In genomic region chr9:43127101-43127787, GRCm38 (mm10) we compare ENCODE assay signal across 12 mouse cellular contexts. TPM values are rescaled to one million over a fixed set of nuclear protein-coding genes. Genes with fewer than 3 reads are reported as not detected.
A peak's percentile ranks its signal among the peaks of the same experiment; 100 is the strongest.
DNase-seq lines count a peak whose midpoint lies in the region; ATAC-seq and TF ChIP-seq lines count a peak whose summit lies in the region.
"Had no signal": no experiment of that assay in that cellular context is flagged by ENCODE, and none has a peak within 500 bp of the region (broad histone marks: within the 10 kb centered on the region; RNA-seq: fewer than 3 reads in every experiment).

No protein-coding gene starts in this region.

- no peak overlapping the region for H3K4me2 ChIP-seq in heart, embryonic 11.5 days
- H3K4me2 ChIP-seq in midbrain, embryonic 11.5 days = no peak overlapping the region
- H3K4me2 ChIP-seq: embryonic facial prominence, embryonic 15.5 days; hindbrain, embryonic 12.5 days had no signal

- no peaks in the 10 kb centered on the region for H3K79me2 ChIP-seq in heart, adult 2 months (replicated peaks; ENCODE audit: control insufficient read depth, insufficient read depth, low read length)

- peak; percentile 78 to 82 for DNase-seq in heart, adult 2 months
- DNase-seq in NIH3T3 (ENCODE audit: low read depth) = peak; percentile 63
- DNase-seq in gastrocnemius, postnatal 36 days = peak; percentile 66 to 67
- DNase-seq in layer of hippocampus, postnatal 14 days (ENCODE audit: low spot score in 2 of 2) = peak; percentile 37
- no peak for DNase-seq in retina, postnatal 1 day
- no peak for DNase-seq in midbrain, embryonic 11.5 days (ENCODE audit: low spot score, missing footprints)
- DNase-seq: thymus, postnatal 14 days had no signal

- no peak for ATAC-seq in heart, embryonic 11.5 days (replicated peaks; ENCODE audit: insufficient number of reproducible peaks, low FRiP score, low TSS enrichment)
- ATAC-seq in erythroblast, adult 5-6 weeks (replicated peaks; ENCODE audit: low FRiP score, poor library complexity, severe bottlenecking) = no peak
- ATAC-seq in midbrain, embryonic 11.5 days (ENCODE audit: low FRiP score) = no peak

- 24% methylated on average over 10 of the region's 10 CpGs for WGBS in heart, adult 2 months
- 65% methylated on average over 10 of the region's 10 CpGs for WGBS in heart, embryonic 11.5 days (ENCODE audit: insufficient replicate concordance)
- WGBS in midbrain, embryonic 11.5 days = 72% methylated on average over 10 of the region's 10 CpGs

- no peaks in the 10 kb centered on the region for H3K36me3 ChIP-seq in heart, adult 2 months (ENCODE audit: control insufficient read depth, insufficient read depth, low read length)
- no peaks in the 10 kb centered on the region for H3K36me3 ChIP-seq in heart, embryonic 11.5 days (ENCODE audit: control insufficient read depth, insufficient read depth, low read length)
- H3K36me3 ChIP-seq in midbrain, embryonic 11.5 days (ENCODE audit: control insufficient read depth, insufficient read depth, low read length) = no peaks in the 10 kb centered on the region
- H3K36me3 ChIP-seq: embryonic facial prominence, embryonic 15.5 days; hindbrain, embryonic 12.5 days had no signal

- TF ChIP-seq POLR2A in heart, adult 2 months (IDR thresholded peaks at IDR 0.05; ENCODE audit: insufficient read depth, low read depth, low read length) = no peak

- intact Hi-C loops in heart, adult 2 months (cut with DNase I) = no loop called here
- intact Hi-C loops in gastrocnemius, postnatal 36 days (cut with DNase I) = no loop called here

- no peak for TF ChIP-seq EP300 in heart, adult 2 months (IDR thresholded peaks at IDR 0.05; ENCODE audit: insufficient read depth, low read depth, low read length)

- peak overlapping the region; percentile 15; the same call in 1 of the 2 replicates for H3K9ac ChIP-seq in heart, adult 2 months (ENCODE audit: low read depth, low read length)
- H3K9ac ChIP-seq in heart, embryonic 11.5 days (ENCODE audit: low read depth, low read length) = no peak overlapping the region
- H3K9ac ChIP-seq in midbrain, embryonic 11.5 days (ENCODE audit: low read length) = no peak overlapping the region
- H3K9ac ChIP-seq: embryonic facial prominence, embryonic 15.5 days; hindbrain, embryonic 12.5 days; liver, embryonic 14.5 days had no signal

- TF ChIP-seq CTCF in heart, adult 2 months (IDR thresholded peaks at IDR 0.05) = no peak

- H3K27me3 ChIP-seq in heart, adult 2 months (ENCODE audit: control insufficient read depth, insufficient read depth, low read length) = no peaks in the 10 kb centered on the region
- no peaks in the 10 kb centered on the region for H3K27me3 ChIP-seq in heart, embryonic 11.5 days (ENCODE audit: control insufficient read depth, insufficient read depth, low read length)
- H3K27me3 ChIP-seq in midbrain, embryonic 11.5 days (ENCODE audit: control insufficient read depth, insufficient read depth, low read length) = no peaks in the 10 kb centered on the region
- H3K27me3 ChIP-seq: embryonic facial prominence, embryonic 15.5 days; hindbrain, embryonic 12.5 days had no signal

- H3K4me3 ChIP-seq in heart, adult 2 months = no peak overlapping the region
- H3K4me3 ChIP-seq in heart, embryonic 11.5 days (ENCODE audit: low read depth, low read length) = no peak overlapping the region
- no peak overlapping the region for H3K4me3 ChIP-seq in midbrain, embryonic 11.5 days (ENCODE audit: low read depth, low read length)
- H3K4me3 ChIP-seq: embryonic facial prominence, embryonic 15.5 days; hindbrain, embryonic 12.5 days had no signal

- H3K9me3 ChIP-seq in heart, embryonic 11.5 days (replicated peaks; ENCODE audit: control insufficient read depth, low read length) = no peaks in the 10 kb centered on the region
- no peaks in the 10 kb centered on the region for H3K9me3 ChIP-seq in midbrain, embryonic 11.5 days (ENCODE audit: control insufficient read depth, low read length)
- H3K9me3 ChIP-seq: embryonic facial prominence, embryonic 15.5 days; hindbrain, embryonic 12.5 days had no signal

- peaks cover 6% of the 10 kb centered on the region for H3K4me1 ChIP-seq in heart, adult 2 months (ENCODE audit: control insufficient read depth, insufficient read depth, low read length)
- no peaks in the 10 kb centered on the region for H3K4me1 ChIP-seq in heart, embryonic 11.5 days (ENCODE audit: control insufficient read depth, insufficient read depth, low read length)
- H3K4me1 ChIP-seq in midbrain, embryonic 11.5 days (ENCODE audit: control insufficient read depth, insufficient read depth, low read length) = no peaks in the 10 kb centered on the region
- H3K4me1 ChIP-seq: hindbrain, embryonic 12.5 days had no signal

- peak overlapping the region; percentile 56 for H3K27ac ChIP-seq in heart, adult 2 months
- no peak overlapping the region for H3K27ac ChIP-seq in heart, embryonic 11.5 days (ENCODE audit: low read depth, low read length)
- no peak overlapping the region for H3K27ac ChIP-seq in midbrain, embryonic 11.5 days (ENCODE audit: low read depth, low read length)
- H3K27ac ChIP-seq: embryonic facial prominence, embryonic 15.5 days; hindbrain, embryonic 12.5 days; liver, embryonic 14.5 days had no signal

RNA-seq across cellular contexts. Expression of gene Tmem136, which starts 10.9 kb away (rescaled TPM):
- total RNA-seq in heart, adult 2 months (2021) = 1 to 10 TPM; 5.7 to 7.1 TPM
- polyA plus RNA-seq in heart, adult 2 months (2012; rRNA removed) = 7.4 and 10.2 TPM in 2 replicates
- polyA plus RNA-seq in heart, embryonic 11.5 days (2014; fragmentation: Nextera tagmentation; extraction: Ambion mirVana) = 14.1 and 20.0 TPM in 2 replicates
- 1 to 10 TPM; 1.1 to 3.2 TPM for total RNA-seq in gastrocnemius, postnatal 36 days (2021)
- total RNA-seq in layer of hippocampus, postnatal 14 days (2021) = 10 to 100 TPM; 19.9 TPM
- 0.38 and 5.6 TPM in 2 replicates for total RNA-seq in erythroblast, adult 5-6 weeks (2015; ENCODE audit: low replicate concordance)
- 1.9 and 3.1 TPM in 2 replicates for total RNA-seq in erythroblast, adult 5-6 weeks (2017; ENCODE audit: low replicate concordance)
- polyA plus RNA-seq in midbrain, embryonic 11.5 days (2014; fragmentation: Nextera tagmentation; extraction: Ambion mirVana) = 13.9 and 17.5 TPM in 2 replicates

RNA-seq across cellular contexts. Expression of gene Arhgef12, which starts 20.2 kb away (rescaled TPM):
- 100 to 1,000 TPM; 136 to 150 TPM for total RNA-seq in heart, adult 2 months (2021)
- 34.8 and 66.4 TPM in 2 replicates for polyA plus RNA-seq in heart, adult 2 months (2012; rRNA removed)
- polyA plus RNA-seq in heart, embryonic 11.5 days (2014; fragmentation: Nextera tagmentation; extraction: Ambion mirVana) = 9.6 and 16.8 TPM in 2 replicates
- 10 to 100 TPM; 44.9 to 45.2 TPM for total RNA-seq in gastrocnemius, postnatal 36 days (2021)
- 100 to 1,000 TPM; 151 to 163 TPM for total RNA-seq in layer of hippocampus, postnatal 14 days (2021)
- 165 and 220 TPM in 2 replicates for total RNA-seq in erythroblast, adult 5-6 weeks (2015; ENCODE audit: low replicate concordance)
- total RNA-seq in erythroblast, adult 5-6 weeks (2017; ENCODE audit: low replicate concordance) = 344 and 355 TPM in 2 replicates
- 9.2 and 10.0 TPM in 2 replicates for polyA plus RNA-seq in midbrain, embryonic 11.5 days (2014; fragmentation: Nextera tagmentation; extraction: Ambion mirVana)

Comparison
In these comparisons a context has a peak if more than half of its experiments do, and no peak if none do; other contexts are left out.
1. DNase-seq: peak in heart, adult 2 months (2 of 2), NIH3T3 (single experiment), gastrocnemius, postnatal 36 days (2 of 2) and layer of hippocampus, postnatal 14 days (2 of 2); none in retina, postnatal 1 day (single experiment) and midbrain, embryonic 11.5 days (single experiment).